Mouse (Mus musculus) forebrain, embryonic 14.5 days (tissue): Measurements from ENCODE around the gene Hyal6. TPM values are rescaled to one million over a fixed set of nuclear protein-coding genes. Genes with fewer than 3 reads are reported as not detected.

Experiments used
- ATAC-seq: fragments of 200-750 bp; cut with Nextera tagmentation; 2 replicates; pipeline ENCODE4 v1.8.0; 2017; ENCODE audit warnings: mild to moderate bottlenecking, moderate library complexity
- DNase-seq: peaks from one replicate; pipeline ENCODE4 v3.0.0-alpha.2; 2015; ENCODE audit warnings: low spot score
- H3K27ac ChIP-seq: fragments of 300-500 bp; sonication (generic); 2 replicates; pipeline ENCODE4 v1.5.1; 2014; ENCODE audit warnings: low read depth, mild to moderate bottlenecking, control low read depth, low read length, moderate library complexity
- H3K27me3 ChIP-seq: fragments of 300-500 bp; sonication (generic); replicated peaks from 2 replicates; pipeline ENCODE4 v1.6.1; 2014; ENCODE audit warnings: low read length, control low read depth, mixed read lengths; ENCODE audit not compliant: control insufficient read depth, insufficient read depth
- H3K36me3 ChIP-seq: fragments of 300-500 bp; sonication (generic); 2 replicates; pipeline ENCODE4 v1.6.1; 2014; ENCODE audit warnings: low read length, control low read depth; ENCODE audit not compliant: control insufficient read depth, insufficient read depth
- H3K4me1 ChIP-seq: fragments of 300-500 bp; sonication (generic); 2 replicates; pipeline ENCODE4 v1.6.1; 2014; ENCODE audit warnings: antibody characterized with exemption, low read length, control low read depth; ENCODE audit not compliant: control insufficient read depth, insufficient read depth
- H3K4me2 ChIP-seq: fragments of 300-500 bp; sonication (generic); 2 replicates; pipeline ENCODE4 v1.6.1; 2014; ENCODE audit warnings: mild to moderate bottlenecking, control low read depth, low read length
- H3K4me3 ChIP-seq: fragments of 300-500 bp; sonication (generic); 2 replicates; pipeline ENCODE4 v1.5.1; 2014; ENCODE audit warnings: low read depth, low read length, control low read depth
- H3K9ac ChIP-seq: fragments of 300-500 bp; sonication (generic); 2 replicates; pipeline ENCODE4 v1.6.1; 2014; ENCODE audit warnings: mild to moderate bottlenecking, low read length, control low read depth, moderate library complexity
- H3K9me3 ChIP-seq: fragments of 300-500 bp; sonication (generic); replicated peaks from 2 replicates; pipeline ENCODE4 v1.6.1; 2016; ENCODE audit warnings: low read length, control low read depth, mixed read lengths; ENCODE audit not compliant: control insufficient read depth
- WGBS: fragments of 180-500 bp; shearing (Covaris S2); extraction: QIAGEN DNeasy Blood & Tissue Kit; methylation state at CpG from one replicate; pipeline ENCODE4 v1.1.7; 2014; 5-methylcytosine and 5-hydroxymethylcytosine counted together
- polyA plus RNA-seq: library from polyadenylated mRNA; unstranded; fragments of >200 nt; fragmentation: Nextera tagmentation; extraction: Ambion mirVana; gene quantifications from 2 replicates; pipeline ENCODE4 v1.2.1, GENCODE M21; 2014

The Hyal6 gene
- not detected in 2 replicates for polyA plus RNA-seq

- ATAC-seq (no peak), DNase-seq (no peak)
- Histone ChIP-seq H3K4me3 (no peak within 1 kb of the TSS), H3K4me2 (no peak within 1 kb of the TSS), H3K4me1 (no peaks in the 10 kb centered on the region), H3K27me3 (no peaks in the 10 kb centered on the region), H3K36me3 (no peaks in the 10 kb centered on the region), H3K9ac (no peak within 1 kb of the TSS), H3K27ac (no peak within 1 kb of the TSS), H3K9me3 (no peaks in the 10 kb centered on the region)
- WGBS: 87% methylated on average over 3 of the region's 3 CpGs
These were observed at the start of gene Hyal6 for GRCm38 (mm10) chr6:24732945-24733344. Hyal6 (plus strand) TSS chr6:24733245.

DNA sequence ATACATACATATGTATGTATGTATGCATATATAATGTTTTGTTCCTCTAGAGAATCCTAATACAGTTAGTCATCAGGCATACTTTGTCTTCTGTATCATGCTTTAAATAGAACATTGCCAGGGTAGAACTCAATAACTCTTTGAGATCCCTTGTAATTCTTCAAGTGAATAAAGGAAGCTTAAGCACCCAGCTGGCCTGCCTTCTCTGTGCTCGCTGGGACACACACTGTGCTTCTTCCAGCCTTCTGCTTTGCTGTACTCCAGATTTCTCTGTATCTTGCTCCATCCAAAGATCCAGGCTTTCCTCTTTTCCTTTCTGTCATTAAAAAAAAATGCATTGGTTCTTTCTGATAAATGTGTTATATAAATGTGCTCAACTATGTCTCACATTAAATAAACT lies 45.2 kb upstream of the Hyal6 start:
- no peak for ATAC-seq
- H3K9me3 ChIP-seq: no peaks in the 10 kb centered on the region
- H3K9ac ChIP-seq: no peak overlapping the region
- no peaks in the 10 kb centered on the region for H3K27me3 ChIP-seq
- H3K4me1 ChIP-seq: no peaks in the 10 kb centered on the region
- H3K36me3 ChIP-seq: no peaks in the 10 kb centered on the region
- no peak overlapping the region for H3K4me2 ChIP-seq
- no peak overlapping the region for H3K27ac ChIP-seq
- no peak for DNase-seq
- WGBS: 33% methylated on average over 1 of the region's 1 CpGs
- H3K4me3 ChIP-seq: no peak overlapping the region

GRCm38 (mm10) chr6:24694455-24695410 lies 38.3 kb upstream of the Hyal6 start:
- Histone ChIP-seq H3K4me3 (no peak overlapping the region), H3K36me3 (no peaks in the 10 kb centered on the region), H3K4me1 (no peaks in the 10 kb centered on the region), H3K4me2 (no peak overlapping the region), H3K9me3 (no peaks in the 10 kb centered on the region), H3K27ac (no peak overlapping the region), H3K9ac (no peak overlapping the region), H3K27me3 (no peaks in the 10 kb centered on the region)
- ATAC-seq (no peak), DNase-seq (no peak)
- WGBS: 86% methylated on average over 11 of the region's 11 CpGs

- Histone ChIP-seq H3K4me1 (no peaks in the 10 kb centered on the region), H3K27me3 (no peaks in the 10 kb centered on the region), H3K36me3 (no peaks in the 10 kb centered on the region), H3K27ac (no peak overlapping the region), H3K9ac (no peak overlapping the region), H3K9me3 (no peaks in the 10 kb centered on the region), H3K4me3 (no peak overlapping the region), H3K4me2 (no peak overlapping the region)
- DNase-seq (no peak), ATAC-seq (no peak)
- WGBS: 93% methylated on average over 4 of the region's 4 CpGs
These were observed 36.9 kb upstream of the Hyal6 start for GRCm38 (mm10) chr6:24696117-24696516.

- Histone ChIP-seq H3K27ac (no peak overlapping the region), H3K9ac (no peak overlapping the region), H3K4me3 (no peak overlapping the region), H3K4me2 (no peak overlapping the region), H3K27me3 (no peaks in the 10 kb centered on the region), H3K4me1 (no peaks in the 10 kb centered on the region), H3K36me3 (no peaks in the 10 kb centered on the region), H3K9me3 (no peaks in the 10 kb centered on the region)
- DNase-seq (no peak), ATAC-seq (no peak)
- WGBS: 90% methylated on average over 5 of the region's 5 CpGs
These were observed 35.8 kb upstream of the Hyal6 start for GRCm38 (mm10) chr6:24697216-24697615.

- 88% methylated on average over 5 of the region's 5 CpGs for WGBS
- H3K4me3 ChIP-seq: no peak overlapping the region
- H3K27ac ChIP-seq: no peak overlapping the region
- no peak overlapping the region for H3K9ac ChIP-seq
- H3K9me3 ChIP-seq: no peaks in the 10 kb centered on the region
- H3K36me3 ChIP-seq: no peaks in the 10 kb centered on the region
- no peak for ATAC-seq
- no peaks in the 10 kb centered on the region for H3K4me1 ChIP-seq
- no peak overlapping the region for H3K4me2 ChIP-seq
- H3K27me3 ChIP-seq: no peaks in the 10 kb centered on the region
- DNase-seq: no peak
These were observed 26.0 kb upstream of the Hyal6 start for GRCm38 (mm10) chr6:24707090-24707489.

DNA sequence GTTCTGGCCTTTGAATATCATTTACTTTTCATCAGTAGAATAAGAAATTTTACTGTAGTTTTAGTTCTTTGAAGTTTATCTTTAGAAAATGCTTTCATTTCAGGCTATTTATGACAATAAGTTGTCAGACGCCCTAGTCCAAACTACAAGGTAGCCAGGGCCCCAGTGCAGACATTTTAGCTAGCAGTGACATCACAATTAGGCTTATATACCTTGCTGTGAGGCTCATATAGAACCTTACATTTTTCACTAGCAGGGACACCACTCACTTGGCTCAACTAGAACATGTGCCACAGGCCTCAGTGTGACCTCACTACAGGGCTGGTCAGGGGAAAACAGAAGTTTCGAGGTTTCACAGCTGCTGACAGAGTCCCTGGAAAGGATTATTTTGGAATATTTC lies 25.5 kb upstream of the Hyal6 start:
- WGBS: 81% methylated on average over 2 of the region's 2 CpGs
- no peaks in the 10 kb centered on the region for H3K27me3 ChIP-seq
- no peak for DNase-seq
- no peak overlapping the region for H3K4me2 ChIP-seq
- no peak overlapping the region for H3K9ac ChIP-seq
- H3K4me3 ChIP-seq: no peak overlapping the region
- no peak for ATAC-seq
- no peaks in the 10 kb centered on the region for H3K36me3 ChIP-seq
- no peak overlapping the region for H3K27ac ChIP-seq
- no peaks in the 10 kb centered on the region for H3K4me1 ChIP-seq
- no peaks in the 10 kb centered on the region for H3K9me3 ChIP-seq

- H3K9ac ChIP-seq: no peak overlapping the region
- H3K4me2 ChIP-seq: no peak overlapping the region
- DNase-seq (peak; percentile 83), ATAC-seq (peak; percentile 85)
- no peaks in the 10 kb centered on the region for H3K36me3 ChIP-seq
- WGBS: 32% methylated on average over 13 of the region's 13 CpGs
- H3K4me3 ChIP-seq: no peak overlapping the region
- no peak overlapping the region for H3K27ac ChIP-seq
- H3K27me3 ChIP-seq: no peaks in the 10 kb centered on the region
- H3K4me1 ChIP-seq: no peaks in the 10 kb centered on the region
- no peaks in the 10 kb centered on the region for H3K9me3 ChIP-seq
These were observed 11.5 kb upstream of the Hyal6 start for GRCm38 (mm10) chr6:24721317-24722099.

DNA sequence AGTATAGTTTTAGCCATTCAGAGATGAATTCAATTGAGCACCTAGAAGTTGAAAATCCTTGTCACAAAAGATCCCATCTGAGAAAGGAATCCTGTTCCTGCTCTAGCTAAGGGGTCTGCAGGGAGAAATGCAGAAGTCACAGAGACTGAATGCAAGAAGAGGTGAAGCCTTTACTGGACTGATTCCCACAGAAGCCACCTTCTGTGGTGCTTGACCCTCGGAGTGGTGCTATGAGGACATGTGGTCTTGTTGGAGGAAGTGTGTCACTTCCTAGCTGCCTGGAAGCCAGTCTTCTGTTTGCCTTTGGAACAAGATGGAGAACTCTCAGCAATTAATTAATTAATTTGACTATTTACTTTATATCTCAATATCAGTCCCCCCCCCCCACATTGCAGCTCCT lies 4.9 kb upstream of the Hyal6 start:
- Histone ChIP-seq H3K4me1 (no peaks in the 10 kb centered on the region), H3K9ac (no peak overlapping the region), H3K27me3 (no peaks in the 10 kb centered on the region), H3K9me3 (no peaks in the 10 kb centered on the region), H3K4me2 (no peak overlapping the region), H3K4me3 (no peak overlapping the region), H3K36me3 (no peaks in the 10 kb centered on the region), H3K27ac (no peak overlapping the region)
- no peak for DNase-seq
- WGBS: 93% methylated on average over 1 of the region's 1 CpGs
- ATAC-seq: no peak
